Mouse (Mus musculus) G1E (cell line): ENCODE measurements around the gene Snapin.

Experiments
- CTCF ChIP-seq: IDR thresholded peaks from 2 replicates; pipeline ENCODE4 v1.5.1; 2012; ENCODE audit warnings: low read depth, low read length, inconsistent platforms, mixed read lengths
- GATA1 ChIP-seq: IDR thresholded peaks from 2 replicates; pipeline ENCODE4 v1.6.1; 2012; ENCODE audit warnings: borderline replicate concordance, low read length, inconsistent platforms, mixed read lengths
- GATA2 ChIP-seq: IDR thresholded peaks from 2 replicates; pipeline ENCODE4 v1.6.1; 2012; ENCODE audit warnings: low read depth, low read length, inconsistent platforms, borderline replicate concordance
- POLR2AphosphoS5 ChIP-seq: IDR thresholded peaks from 2 replicates; pipeline ENCODE4 v1.6.1; 2012; ENCODE audit warnings: low read depth, low read length, inconsistent platforms; ENCODE audit not compliant: insufficient replicate concordance
- TAL1 ChIP-seq: conservative IDR thresholded peaks from 2 replicates; pipeline ENCODE4 v1.6.1; 2012; ENCODE audit warnings: low read depth, low read length, inconsistent platforms, mixed read lengths

- TF ChIP-seq CTCF (no peak), GATA2 (no peak), POLR2AphosphoS5 (no peak), GATA1 (no peak), TAL1 (no peak)
Observed at GRCm38 (mm10) chr3:90448626-90449025, 42.2 kb downstream of the Snapin start.
